Mouse (Mus musculus): ENCODE data around the gene Btbd11. TPM values are rescaled to one million over a fixed set of nuclear protein-coding genes. Genes with fewer than 3 reads are reported as not detected.

Gene Btbd11
- total and polyA plus RNA-seq, 3 experiments: 10.1 to 18.5 (median 15.4) TPM

DNA sequence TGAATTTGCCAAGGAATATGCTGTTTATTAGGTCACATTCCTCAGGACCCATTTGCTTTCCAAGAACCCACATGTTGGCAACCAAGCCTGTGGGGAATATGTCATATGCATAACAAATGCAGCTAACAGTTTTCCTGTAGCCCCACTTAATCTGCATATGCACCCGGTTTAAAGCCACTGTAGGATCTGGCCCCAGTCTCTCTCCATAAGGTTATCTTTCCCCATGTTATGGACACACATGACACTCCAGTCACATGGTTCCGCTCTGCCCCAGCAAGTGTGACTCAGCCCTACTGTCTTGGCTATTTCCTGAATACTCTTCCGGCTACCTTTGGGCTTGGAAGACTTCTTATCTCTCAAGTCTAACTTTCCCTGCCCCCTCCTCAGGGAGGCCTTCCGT lies 86.7 kb downstream of the Btbd11 start:
- H3K36me3 ChIP-seq (replicated peaks in 1 of 2; ENCODE audit: control insufficient read depth in 1 of 2, insufficient read depth in 1 of 2, low read length in 1 of 2): peaks cover 0 to 32% of the 10 kb centered on the region in 2 experiments
- H3K4me1 ChIP-seq (ENCODE audit: control insufficient read depth in 1 of 2, insufficient read depth in 2 of 2): peaks cover 0 to 47% of the 10 kb centered on the region in 2 experiments; a peak in 3 of 4 replicates
- in situ Hi-C loops (cut with MboI; ENCODE audit: low pct_ligation_motif_present, low pct_unique_long_range_greater_than_20kb, low sequenced_read_pairs) (no loop called here), dilution Hi-C loops (cut with MboI; ENCODE audit: extremely low pct_ligation_motif_present, extremely low pct_unique_long_range_greater_than_20kb, low sequenced_read_pairs) (no loop called here)
- no peak overlapping the region for H3K27ac ChIP-seq (ENCODE audit: insufficient read depth, low read depth)
- no peak overlapping the region for H3K4me2 ChIP-seq (ENCODE audit: insufficient read depth, low read depth, poor library complexity, severe bottlenecking)
- no peak for TF ChIP-seq NRF1 (IDR thresholded peaks at IDR 0.05; ENCODE audit: low read depth, low read length)
- TF ChIP-seq MAZ (IDR thresholded peaks at IDR 0.05; ENCODE audit: low read depth, low read length): no peak
- TF ChIP-seq RCOR1 (conservative IDR thresholded peaks at IDR 0.05; ENCODE audit: low read depth, low read length): no peak
- TF ChIP-seq GABPA (IDR thresholded peaks at IDR 0.05; ENCODE audit: insufficient replicate concordance, low read depth, low read length): no peak
- no peak for TF ChIP-seq POLR2AphosphoS2 (IDR thresholded peaks at IDR 0.05; ENCODE audit: low read depth, low read length)
- no peak for TF ChIP-seq BHLHE40 (IDR thresholded peaks at IDR 0.05; ENCODE audit: low read depth, low read length)
- TF ChIP-seq ETS1 (conservative IDR thresholded peaks at IDR 0.05; ENCODE audit: low read depth, low read length): no peak
- TF ChIP-seq ELF1 (IDR thresholded peaks at IDR 0.05; ENCODE audit: low read depth, low read length): no peak
- no peak overlapping the region for H3K9ac ChIP-seq (ENCODE audit: insufficient read depth, low read depth)
- H3K79me2 ChIP-seq (replicated peaks; ENCODE audit: control insufficient read depth, extremely low read depth, insufficient read depth, poor library complexity, severe bottlenecking): no peaks in the 10 kb centered on the region
- no peaks in the 10 kb centered on the region for H3K9me3 ChIP-seq (replicated peaks; ENCODE audit: low read length)
- H3K4me3 ChIP-seq (replicated peaks in 1 of 3; ENCODE audit: low read depth in 2 of 3, low read length in 2 of 3, poor library complexity in 1 of 3): no peak overlapping the region
- no peaks in the 10 kb centered on the region for H3K27me3 ChIP-seq (replicated peaks)
- DNase-seq (ENCODE audit: extremely low read depth): no peak

DNA sequence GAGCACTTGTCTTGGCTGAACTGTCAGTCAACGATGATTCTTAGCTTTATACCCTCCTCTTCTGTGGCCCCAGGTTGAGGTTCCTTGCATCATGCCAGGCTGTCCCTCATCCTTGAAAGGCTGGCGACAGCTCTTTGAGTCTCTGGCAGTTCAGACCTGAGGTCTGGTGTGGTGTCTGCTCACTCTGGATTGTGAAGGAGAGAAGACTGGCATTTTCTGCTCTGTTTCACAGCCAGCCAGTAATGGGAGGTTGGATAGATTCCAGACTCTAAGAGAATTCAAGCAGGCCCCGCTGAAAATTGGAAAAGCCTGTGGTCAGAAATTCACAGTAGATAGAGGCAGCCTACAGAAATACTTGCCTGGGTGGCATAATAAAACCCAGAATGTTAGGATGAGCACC lies 87.3 kb downstream of the Btbd11 start:
- H3K27me3 ChIP-seq (replicated peaks): no peaks in the 10 kb centered on the region
- no peak for DNase-seq (ENCODE audit: extremely low read depth)
- no peak for TF ChIP-seq UBTF (IDR thresholded peaks at IDR 0.05; ENCODE audit: low read depth, low read length)
- no peak for TF ChIP-seq USF1 (IDR thresholded peaks at IDR 0.05; ENCODE audit: low read depth, low read length)
- no peak for TF ChIP-seq MAFK (IDR thresholded peaks at IDR 0.05; ENCODE audit: insufficient replicate concordance, low read length)
- TF ChIP-seq MAX (IDR thresholded peaks at IDR 0.05; ENCODE audit: low read length): no peak
- no peak for TF ChIP-seq MXI1 (IDR thresholded peaks at IDR 0.05; ENCODE audit: low read depth, low read length)
- TF ChIP-seq NELFE (IDR thresholded peaks at IDR 0.05; ENCODE audit: low read depth, low read length): no peak
- TF ChIP-seq CHD1 (IDR thresholded peaks at IDR 0.05; ENCODE audit: low read depth, low read length): no peak
- TF ChIP-seq JUND (conservative IDR thresholded peaks at IDR 0.05; ENCODE audit: low read depth, low read length): no peak
- no peak for TF ChIP-seq ELF1 (IDR thresholded peaks at IDR 0.05; ENCODE audit: low read depth, low read length)
- no peak for TF ChIP-seq ZMIZ1 (IDR thresholded peaks at IDR 0.05; ENCODE audit: low read depth, low read length)
- TF ChIP-seq CTCF (conservative IDR thresholded peaks at IDR 0.05 in 1 of 2, IDR thresholded peaks at IDR 0.05 in 1 of 2; ENCODE audit: low read depth in 2 of 2, low read length in 2 of 2): no peak
- TF ChIP-seq USF2 (conservative IDR thresholded peaks at IDR 0.05; ENCODE audit: low read depth, low read length): no peak
- no peak for TF ChIP-seq KAT2A (IDR thresholded peaks at IDR 0.05; ENCODE audit: insufficient replicate concordance, low read length)
- TF ChIP-seq RCOR1 (conservative IDR thresholded peaks at IDR 0.05; ENCODE audit: low read depth, low read length): no peak
- TF ChIP-seq SIN3A (IDR thresholded peaks at IDR 0.05; ENCODE audit: low read length): no peak
- H3K4me2 ChIP-seq (ENCODE audit: insufficient read depth, low read depth, poor library complexity, severe bottlenecking): no peak overlapping the region
- peaks cover 0 to 36% of the 10 kb centered on the region in 2 experiments for H3K36me3 ChIP-seq (replicated peaks in 1 of 2; ENCODE audit: control insufficient read depth in 1 of 2, insufficient read depth in 1 of 2, low read length in 1 of 2)
- H3K27ac ChIP-seq (ENCODE audit: insufficient read depth, low read depth): no peak overlapping the region
- dilution Hi-C loops (cut with MboI; ENCODE audit: extremely low pct_ligation_motif_present, extremely low pct_unique_long_range_greater_than_20kb, low sequenced_read_pairs): no loop called here
- H3K4me1 ChIP-seq (ENCODE audit: control insufficient read depth in 1 of 2, insufficient read depth in 2 of 2): peaks cover 0 to 41% of the 10 kb centered on the region in 2 experiments; a peak in 3 of 4 replicates
- in situ Hi-C loops (cut with MboI; ENCODE audit: low pct_ligation_motif_present, low pct_unique_long_range_greater_than_20kb, low sequenced_read_pairs): no loop called here
- H3K4me3 ChIP-seq (replicated peaks in 1 of 3; ENCODE audit: low read depth in 2 of 3, low read length in 2 of 3, poor library complexity in 1 of 3): no peak overlapping the region
- no peaks in the 10 kb centered on the region for H3K79me2 ChIP-seq (replicated peaks; ENCODE audit: control insufficient read depth, extremely low read depth, insufficient read depth, poor library complexity, severe bottlenecking)
- no peak overlapping the region for H3K9ac ChIP-seq (ENCODE audit: insufficient read depth, low read depth)
- H3K9me3 ChIP-seq (replicated peaks; ENCODE audit: low read length): no peaks in the 10 kb centered on the region

All from CH12.LX (cell line).